Mouse (Mus musculus) embryonic fibroblast, embryonic 13.5 days (primary cell): ENCODE measurements around the gene Slc35b3. TPM values are rescaled to one million over a fixed set of nuclear protein-coding genes. Genes with fewer than 3 reads are reported as not detected.

ENCODE experiments used
- H3K27ac ChIP-seq: 2 replicates; pipeline ENCODE4 v1.5.1; 2012; ENCODE audit warnings: low read length, control low read depth, inconsistent platforms; ENCODE audit not compliant: insufficient read depth
- H3K4me1 ChIP-seq: 2 replicates; pipeline ENCODE4 v1.6.1; 2011; ENCODE audit warnings: low read length; ENCODE audit not compliant: control insufficient read depth, insufficient read depth
- H3K4me3 ChIP-seq: 2 replicates; pipeline ENCODE4 v1.5.1; 2011; ENCODE audit warnings: mild to moderate bottlenecking, control low read depth, low read length; ENCODE audit not compliant: insufficient read depth
- CTCF ChIP-seq: IDR thresholded peaks from 2 replicates; pipeline ENCODE4 v1.5.1; 2011; ENCODE audit warnings: mild to moderate bottlenecking, control low read depth, low read length, moderate library complexity, borderline replicate concordance; ENCODE audit not compliant: insufficient read depth
- POLR2A ChIP-seq: IDR thresholded peaks from 2 replicates; pipeline ENCODE4 v1.6.1; 2011; ENCODE audit warnings: low read depth, mild to moderate bottlenecking, control low read depth, low read length, moderate library complexity
- polyA plus RNA-seq: library from polyadenylated mRNA; stranded (reverse); fragments of >200 nt; gene quantifications from 2 replicates; pipeline ENCODE4 v1.2.4, GENCODE M21; 2011; ENCODE audit warnings: low read depth; ENCODE audit not compliant: missing spikeins, insufficient read length

Slc35b3 gene
- polyA plus RNA-seq: 20.6 and 21.3 TPM in 2 replicates

- H3K4me3 ChIP-seq: peak within 1 kb of the TSS; percentile 66
Observed at GRCm38 (mm10) chr13:38960063-38961050, at the start of gene Slc35b3. TSS of gene Slc35b3 (minus strand) at chr13:38960875.

GRCm38 (mm10) chr13:39010280-39010679 lies 49.6 kb upstream of the Slc35b3 start:
- no peak for TF ChIP-seq POLR2A
- TF ChIP-seq CTCF: no peak
- no peak overlapping the region for H3K4me3 ChIP-seq
- H3K27ac ChIP-seq: no peak overlapping the region
- no peaks in the 10 kb centered on the region for H3K4me1 ChIP-seq

More at GRCm38 (mm10) chr13:38960063-38961050, at the start of gene Slc35b3:
- Histone ChIP-seq H3K4me1 (peaks cover 10% of the 10 kb centered on the region), H3K27ac (peak within 1 kb of the TSS; percentile 44)
- TF ChIP-seq POLR2A: peak; percentile 98
- TF ChIP-seq CTCF: no peak

- no peaks in the 10 kb centered on the region for H3K4me1 ChIP-seq
- H3K27ac ChIP-seq: no peak overlapping the region
- TF ChIP-seq CTCF: no peak
- TF ChIP-seq POLR2A: no peak
- no peak overlapping the region for H3K4me3 ChIP-seq
Observed at GRCm38 (mm10) chr13:39003101-39003762, 42.6 kb upstream of the Slc35b3 start.

- Histone ChIP-seq H3K4me1 (no peaks in the 10 kb centered on the region), H3K4me3 (no peak overlapping the region), H3K27ac (no peak overlapping the region)
- TF ChIP-seq CTCF: no peak
- TF ChIP-seq POLR2A: no peak
Observed at GRCm38 (mm10) chr13:39002424-39002823, 41.7 kb upstream of the Slc35b3 start.

- Histone ChIP-seq H3K4me3 (no peak overlapping the region), H3K27ac (no peak overlapping the region), H3K4me1 (no peaks in the 10 kb centered on the region)
- TF ChIP-seq CTCF (no peak), POLR2A (no peak)
Observed at GRCm38 (mm10) chr13:39001434-39001833, 40.8 kb upstream of the Slc35b3 start.

- TF ChIP-seq POLR2A (no peak), CTCF (no peak)
- Histone ChIP-seq H3K4me3 (no peak overlapping the region), H3K27ac (no peak overlapping the region), H3K4me1 (no peaks in the 10 kb centered on the region)
Observed at GRCm38 (mm10) chr13:38998958-38999357, 38.3 kb upstream of the Slc35b3 start.

- no peak overlapping the region for H3K27ac ChIP-seq
- TF ChIP-seq POLR2A: no peak
- 0 out of 2 replicates have a peak, but pooled peaks have one; percentile 31 for TF ChIP-seq CTCF
- H3K4me3 ChIP-seq: no peak overlapping the region
- no peaks in the 10 kb centered on the region for H3K4me1 ChIP-seq
Observed at GRCm38 (mm10) chr13:38992529-38992928, 31.9 kb upstream of the Slc35b3 start.

GRCm38 (mm10) chr13:38983751-38984150 lies 23.1 kb upstream of the Slc35b3 start:
- H3K4me3 ChIP-seq: no peak overlapping the region
- TF ChIP-seq POLR2A (no peak), CTCF (no peak)
- H3K4me1 ChIP-seq: no peaks in the 10 kb centered on the region
- no peak overlapping the region for H3K27ac ChIP-seq

- H3K4me3 ChIP-seq: no peak overlapping the region
- H3K4me1 ChIP-seq: no peaks in the 10 kb centered on the region
- TF ChIP-seq POLR2A (no peak), CTCF (no peak)
- H3K27ac ChIP-seq: no peak overlapping the region
Observed at GRCm38 (mm10) chr13:38980900-38981299, 20.2 kb upstream of the Slc35b3 start.
